Mouse (Mus musculus): ENCODE results near the gene Cd83.
A peak's percentile ranks its signal among the peaks of the same experiment; 100 is the strongest.

The Cd83 gene

DNA sequence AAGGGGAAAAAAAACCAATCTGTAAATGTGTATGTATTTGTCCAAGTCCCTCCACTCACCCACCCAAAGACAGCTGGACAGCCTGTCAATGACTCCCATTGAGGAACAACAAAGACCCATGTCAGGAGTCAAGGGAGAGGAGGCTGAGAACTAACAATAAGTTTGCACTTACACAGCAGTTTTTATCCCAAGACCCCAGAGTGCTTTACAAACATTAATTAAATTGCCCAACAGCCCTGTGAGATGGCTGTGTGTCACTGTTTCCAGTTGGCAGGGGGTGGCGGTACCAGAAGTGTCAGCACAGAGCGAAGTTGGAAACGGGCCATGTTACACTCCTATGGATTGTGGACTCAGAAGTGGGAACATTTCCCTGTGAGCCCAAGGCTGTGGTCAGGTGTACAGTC, 22.7 kb downstream of the Cd83 start:
- no peak for DNase-seq (ENCODE audit: low read depth)

GRCm38 (mm10) chr13:43810621-43811020, 26.0 kb downstream of the Cd83 start:
- DNase-seq (ENCODE audit: low read depth): no peak

DNA sequence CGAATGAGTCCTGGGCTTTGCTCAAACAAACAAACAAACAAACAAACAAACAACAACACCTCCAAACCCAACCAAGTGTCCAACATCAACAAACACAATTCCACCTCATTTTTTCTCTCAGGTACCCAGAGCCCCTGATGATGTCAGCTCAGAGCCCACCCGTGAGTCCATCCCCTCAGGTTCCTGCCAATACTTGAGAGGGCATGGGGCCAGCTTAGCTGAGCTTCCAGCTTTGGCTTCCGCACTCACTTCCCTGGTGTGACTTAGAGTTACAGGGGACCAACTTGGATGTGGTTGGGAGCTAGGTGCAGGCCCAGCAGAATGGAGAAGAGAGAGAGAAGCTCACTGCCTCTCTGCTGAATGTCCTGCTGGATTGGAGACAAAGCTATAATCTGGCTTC, 27.3 kb downstream of the Cd83 start:
- DNase-seq (ENCODE audit: low read depth): no peak

- no peak for DNase-seq (ENCODE audit: low read depth)
These were observed 28.9 kb downstream of the Cd83 start for GRCm38 (mm10) chr13:43813431-43813830.

- no peak for DNase-seq (ENCODE audit: low read depth)
These were observed 32.9 kb downstream of the Cd83 start for GRCm38 (mm10) chr13:43817461-43817860.

GRCm38 (mm10) chr13:43818307-43819019, 33.9 kb downstream of the Cd83 start:
- peak; percentile 2 for DNase-seq (ENCODE audit: low read depth)

DNA sequence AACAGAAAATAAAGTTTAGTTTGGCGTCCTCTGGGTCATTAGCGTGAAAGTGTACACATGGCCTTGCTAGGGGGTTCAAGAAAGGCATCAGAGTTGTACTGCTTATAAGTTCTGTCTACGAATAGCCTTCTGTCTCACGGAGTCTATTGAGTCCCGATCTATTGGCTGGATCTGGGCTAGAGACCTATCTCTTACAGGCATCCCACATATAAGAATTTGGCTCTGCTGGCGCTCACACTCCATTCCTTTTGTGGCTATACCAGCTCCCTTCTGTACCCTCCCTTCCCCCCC, 34.4 kb downstream of the Cd83 start:
- DNase-seq (ENCODE audit: low read depth): no peak

DNA sequence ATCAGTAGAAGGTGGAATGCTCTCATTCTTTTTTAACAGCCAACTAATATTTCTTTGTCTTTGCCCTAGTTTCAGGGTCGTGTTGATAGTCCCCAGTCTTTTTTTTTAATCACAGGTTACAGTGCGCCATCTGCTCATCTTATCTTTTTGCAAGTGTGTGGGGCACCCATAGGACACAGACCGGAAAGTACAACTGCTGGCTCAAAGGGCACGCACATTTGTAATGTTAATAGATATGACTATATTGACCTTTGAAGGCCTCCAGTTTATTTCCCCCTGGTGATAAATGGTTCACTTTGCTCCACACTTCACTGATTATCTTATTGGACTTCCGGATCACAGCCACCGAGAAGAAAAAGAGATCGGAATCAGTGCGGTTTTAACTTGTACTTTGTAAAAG, 35.5 kb downstream of the Cd83 start:
- no peak for DNase-seq (ENCODE audit: low read depth)

DNA sequence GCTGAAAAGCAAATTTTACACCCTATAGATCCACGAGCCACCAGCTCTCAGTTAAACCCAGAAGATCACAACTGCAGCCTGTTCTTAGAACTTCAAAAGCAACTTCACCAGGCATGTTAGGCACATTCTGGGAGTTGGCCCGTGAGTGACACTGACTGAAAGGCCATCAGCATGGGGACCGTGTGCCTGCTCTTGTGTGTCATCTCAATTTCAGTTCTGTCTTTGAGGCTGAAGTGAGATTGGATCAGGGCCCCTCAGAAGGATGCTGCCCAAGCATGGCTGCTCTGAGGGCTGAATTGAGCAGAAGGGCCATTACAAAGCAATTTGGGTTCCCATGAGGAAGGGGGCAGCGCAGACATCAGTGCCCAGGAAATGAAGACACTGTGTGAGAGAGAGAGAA, 37.7 kb downstream of the Cd83 start:
- DNase-seq (ENCODE audit: low read depth): no peak

DNA sequence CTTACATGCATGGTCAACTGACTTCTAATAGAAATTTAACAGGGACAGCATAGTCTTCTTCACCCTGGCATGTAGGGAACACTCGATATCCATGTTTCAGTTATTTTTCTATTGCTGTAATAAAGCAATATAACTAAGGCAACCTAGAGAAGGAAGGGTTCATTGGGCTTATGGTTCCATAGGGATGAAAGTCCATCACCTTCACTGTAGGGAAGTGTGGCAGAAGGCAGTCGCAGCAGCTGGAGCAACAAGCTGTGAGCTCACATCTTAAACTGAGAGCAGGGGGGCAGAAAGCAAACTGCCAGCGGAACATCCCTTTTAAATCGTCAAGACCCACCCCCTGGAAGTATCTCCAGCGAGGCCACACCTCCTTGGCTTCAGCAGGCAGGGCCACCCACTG, 44.1 kb downstream of the Cd83 start:
- DNase-seq (ENCODE audit: low read depth): no peak

- DNase-seq (ENCODE audit: low read depth): no peak
These were observed 46.5 kb downstream of the Cd83 start for GRCm38 (mm10) chr13:43830892-43831673.

DNA sequence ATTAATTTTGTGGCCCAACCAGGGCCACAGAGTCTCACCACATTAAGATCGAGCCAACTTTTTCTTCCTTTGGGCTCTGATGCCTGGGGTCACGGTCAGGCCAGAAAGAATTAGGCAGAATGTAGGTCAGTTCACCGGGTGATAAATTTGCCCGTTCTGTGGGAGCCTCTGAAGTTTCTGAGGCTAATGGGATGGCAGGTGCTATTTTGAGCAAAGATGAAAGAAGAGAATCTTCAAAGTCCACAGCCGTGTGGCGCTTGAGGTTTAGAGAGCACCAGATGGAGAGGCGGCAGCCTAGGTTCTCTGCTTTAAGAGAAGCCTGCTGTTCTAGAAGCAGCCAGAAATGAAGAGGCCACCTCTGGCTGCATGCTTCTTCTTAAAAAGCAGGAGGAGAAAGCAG, 48.2 kb downstream of the Cd83 start:
- DNase-seq (ENCODE audit: low read depth): no peak

DNA sequence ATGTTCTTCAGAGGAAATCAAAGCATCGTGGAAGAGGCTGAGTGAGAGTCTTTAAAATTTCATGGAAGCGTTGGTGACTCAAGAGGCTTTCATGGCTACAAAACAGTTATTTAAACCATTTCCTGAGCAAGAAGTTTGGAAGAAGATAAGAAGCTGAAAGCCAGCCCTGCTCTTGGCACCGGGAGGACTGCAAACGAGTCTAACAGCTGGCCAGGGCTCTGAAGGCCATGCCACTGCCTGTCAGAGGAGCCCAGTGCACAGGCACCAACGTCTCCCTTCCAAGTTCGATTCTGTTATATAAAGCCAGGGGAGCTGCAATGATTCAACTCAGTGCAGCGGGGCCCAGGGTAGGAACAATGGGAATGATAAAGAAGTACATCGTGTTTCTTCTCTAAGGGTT, 51.8 kb downstream of the Cd83 start:
- no peak for DNase-seq (ENCODE audit: low read depth)

DNA sequence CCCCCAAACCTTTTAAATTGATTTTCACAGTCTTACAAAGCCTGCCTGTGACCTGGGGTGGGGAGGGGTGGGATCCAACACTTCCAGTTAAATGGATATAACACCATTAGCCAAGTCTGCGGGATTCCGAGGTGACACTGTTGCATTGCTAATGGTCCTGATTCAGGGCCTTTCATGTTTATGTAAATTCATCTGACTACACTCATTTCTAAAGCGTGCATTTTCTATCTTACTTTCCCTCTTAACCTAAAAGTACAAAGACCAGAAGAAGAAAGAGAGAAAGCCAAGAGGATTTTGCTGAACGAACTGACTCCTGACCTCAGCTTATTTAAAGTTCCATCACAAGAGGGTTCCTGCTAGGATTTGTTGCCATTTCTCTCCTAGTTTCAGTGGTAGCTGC, 53.2 kb downstream of the Cd83 start:
- no peak for DNase-seq (ENCODE audit: low read depth)

- no peak for DNase-seq (ENCODE audit: low read depth)
These were observed 60.6 kb downstream of the Cd83 start for GRCm38 (mm10) chr13:43845151-43845550.

GRCm38 (mm10) chr13:43847186-43847585, 62.6 kb downstream of the Cd83 start:
- DNase-seq (ENCODE audit: low read depth): no peak

DNA sequence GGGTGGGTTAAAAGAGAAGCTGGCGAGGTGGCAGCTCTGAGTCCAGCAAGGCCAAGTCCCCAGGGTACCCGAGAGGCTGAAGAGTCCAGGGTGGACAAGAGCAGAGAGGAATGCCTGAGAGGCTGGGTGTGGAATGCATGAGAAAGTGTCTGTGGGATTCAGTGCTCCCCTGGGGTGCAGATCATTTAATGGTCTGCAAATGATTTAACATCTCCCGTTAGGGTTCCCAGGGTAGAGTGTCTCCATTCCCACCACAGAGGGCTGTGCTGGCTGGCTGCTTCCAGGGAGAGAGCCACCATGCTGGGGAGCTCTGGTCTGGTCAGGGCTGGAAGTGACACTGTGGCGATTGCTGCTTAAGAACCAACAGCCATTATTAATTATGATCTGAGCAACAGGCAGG, 65.2 kb downstream of the Cd83 start:
- no peak for DNase-seq (ENCODE audit: low read depth)

GRCm38 (mm10) chr13:43851108-43851507, 66.5 kb downstream of the Cd83 start:
- no peak for DNase-seq (ENCODE audit: low read depth)
